Mouse (Mus musculus): Measurements from ENCODE around the gene Akr1c21.
"Not testable (repeated sequence)": the region's sequence is repeated elsewhere in the genome, so short reads cannot be mapped to it uniquely, and the experiment has no call there.

Gene Akr1c21

DNA sequence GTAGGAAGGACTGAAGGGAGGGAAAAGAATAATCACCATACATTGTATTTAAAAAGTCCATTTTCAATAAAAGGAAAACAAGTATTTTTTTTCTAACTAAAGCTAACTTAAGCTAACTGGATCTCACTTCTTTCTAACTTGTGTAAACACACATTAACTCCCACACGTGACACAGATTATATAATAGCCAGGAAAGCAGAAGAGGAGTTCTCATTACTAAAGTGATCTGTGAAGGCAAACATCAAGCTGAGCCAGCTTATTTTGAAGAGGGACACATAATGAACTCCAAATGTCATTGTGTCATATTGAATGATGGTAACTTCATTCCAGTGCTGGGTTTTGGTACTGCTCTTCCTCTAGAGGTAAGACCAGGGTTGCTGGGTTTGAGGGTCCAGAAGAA is at the start of gene Akr1c21:
Gene Akr1c21 (plus strand): TSS at position 205 of the 400 bp plus-strand sequence.
- DNase-seq, result no peak

DNA sequence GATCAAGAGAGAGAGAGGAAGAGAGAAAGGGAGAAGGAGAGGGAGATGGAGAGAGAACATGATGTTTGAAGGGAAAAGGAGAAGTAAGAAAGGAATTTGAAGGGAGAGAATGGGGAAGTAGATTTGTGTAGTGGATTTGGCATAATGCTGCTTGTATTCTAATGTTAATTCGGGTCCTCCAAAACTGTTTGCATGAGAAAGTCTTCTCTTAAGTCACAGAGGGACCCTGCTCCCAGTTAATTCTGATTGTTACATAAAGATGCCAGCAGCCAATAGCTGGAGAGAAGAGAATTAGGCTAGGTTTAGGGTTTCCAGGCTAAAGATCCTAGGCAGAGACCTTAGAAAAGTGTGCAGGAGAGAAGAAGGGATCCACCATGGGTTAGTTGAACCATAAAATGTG is 14.7 kb upstream of the Akr1c21 start:
- DNase-seq, result no peak

DNA sequence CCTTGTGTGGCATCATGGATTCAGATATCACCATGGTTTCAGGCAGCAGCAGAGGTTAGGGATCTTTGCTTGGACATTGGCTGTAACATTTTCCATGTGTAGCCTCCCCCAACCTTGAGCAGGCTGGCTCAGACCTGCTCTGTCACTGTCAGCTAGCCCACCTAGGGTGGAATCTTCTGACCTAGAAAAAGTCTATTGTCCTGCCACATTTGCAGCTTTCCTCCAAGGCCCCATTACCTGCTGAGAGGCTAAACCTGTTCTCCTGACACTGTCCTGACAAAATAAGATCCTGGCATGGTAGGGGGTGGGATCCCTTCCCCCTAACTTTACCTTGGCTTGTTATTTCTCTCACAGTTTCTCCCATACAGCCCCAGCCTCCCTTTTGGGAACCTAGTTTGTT is 13.4 kb upstream of the Akr1c21 start:
- no peak for DNase-seq

DNA sequence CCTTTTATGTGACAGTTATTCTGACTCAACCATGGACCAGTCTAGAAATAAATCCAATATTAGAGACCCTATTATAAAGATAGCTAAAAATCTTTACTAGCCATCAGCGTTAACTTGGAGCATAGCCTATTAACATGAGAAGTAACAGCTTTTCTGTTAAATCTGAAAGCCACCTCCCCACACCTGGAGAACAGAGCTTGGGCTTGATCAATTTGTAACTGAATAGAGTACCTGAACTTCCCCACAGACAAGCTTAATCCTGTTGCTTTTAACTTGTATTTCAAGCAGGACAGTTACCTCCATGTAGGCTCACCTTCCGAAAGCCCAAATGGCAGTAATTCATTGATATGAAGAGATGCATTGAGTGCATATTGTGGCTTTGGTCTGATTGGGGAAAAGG is 7.9 kb upstream of the Akr1c21 start:
- no peak for DNase-seq

DNA sequence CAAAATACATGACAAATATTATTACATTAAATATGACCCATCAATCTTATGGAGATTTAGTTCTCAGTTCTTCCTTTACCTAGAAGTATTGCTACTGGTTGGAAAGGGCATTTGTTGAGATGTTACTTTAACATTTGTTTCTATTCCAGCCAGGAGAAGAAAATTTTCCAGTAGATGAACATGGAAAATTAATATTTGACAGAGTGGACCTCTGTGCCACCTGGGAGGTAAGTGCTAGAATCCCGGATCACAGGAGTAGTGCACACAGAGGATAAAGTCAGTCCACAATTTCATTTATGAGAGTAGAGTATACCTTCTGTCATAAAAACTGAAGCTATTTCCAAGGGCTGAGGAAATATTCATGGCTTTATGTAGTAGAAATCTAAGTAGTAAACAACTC is 3.0 kb downstream of the Akr1c21 start:
- no peak for DNase-seq

DNA sequence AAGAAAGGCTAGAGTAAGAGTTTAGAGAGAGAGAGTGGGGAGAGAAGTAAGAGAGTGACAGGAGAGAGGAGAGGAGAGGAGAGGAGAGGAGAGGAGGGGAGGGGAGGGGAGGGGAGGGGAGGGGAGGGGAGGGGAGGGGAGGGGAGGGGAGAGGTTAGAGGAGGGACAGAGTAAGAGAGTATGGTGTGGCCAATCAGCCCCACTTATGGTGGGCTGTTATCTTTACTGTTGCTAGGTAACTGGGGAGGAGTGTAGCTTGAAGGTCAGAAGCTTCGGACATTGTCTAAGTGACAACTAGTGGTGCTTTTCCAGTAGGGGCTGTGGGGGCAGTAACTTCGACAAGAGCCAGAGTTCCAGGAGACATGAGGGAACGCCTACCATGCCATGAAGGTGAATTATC is 29.6 kb downstream of the Akr1c21 start:
- DNase-seq, result not testable (repeated sequence)

DNA sequence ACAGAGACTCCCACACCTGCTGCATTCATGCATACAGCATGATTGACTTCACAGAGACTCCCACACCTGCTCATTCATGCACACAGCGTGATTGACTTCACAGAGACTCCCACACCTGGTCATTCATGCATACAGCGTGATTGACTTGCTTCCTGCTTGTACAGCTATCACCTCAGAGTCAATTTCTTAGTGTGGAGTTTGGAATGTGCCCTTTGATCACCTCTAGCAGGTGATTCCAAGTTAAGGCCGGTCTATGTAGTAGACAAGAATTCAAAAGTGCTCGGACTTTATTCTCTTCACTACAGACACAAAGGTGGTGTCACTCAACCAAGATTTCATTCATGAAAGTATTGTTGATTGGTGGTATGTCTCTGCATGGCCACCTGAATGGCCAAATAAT is 32.9 kb downstream of the Akr1c21 start:
- no peak for DNase-seq

DNA sequence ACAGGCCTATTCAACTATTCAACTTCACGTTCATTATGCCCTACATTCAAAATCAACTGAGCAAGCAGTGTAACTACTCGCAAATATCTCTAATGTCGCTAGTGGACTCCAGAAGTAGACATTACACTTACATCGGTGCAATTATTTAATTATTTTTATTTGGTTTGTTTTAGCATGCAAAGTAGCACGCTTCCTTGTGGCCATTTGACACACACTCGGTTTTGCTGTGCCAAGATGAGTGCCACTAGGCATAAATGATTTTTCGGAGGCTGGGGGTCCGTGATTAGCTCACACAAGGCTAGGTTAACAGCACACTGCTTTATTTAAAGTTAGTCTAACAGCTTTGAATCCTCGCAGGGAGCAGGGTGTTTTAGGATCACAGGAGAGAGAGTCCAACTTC is 34.7 kb downstream of the Akr1c21 start:
- DNase-seq, result no peak

DNA sequence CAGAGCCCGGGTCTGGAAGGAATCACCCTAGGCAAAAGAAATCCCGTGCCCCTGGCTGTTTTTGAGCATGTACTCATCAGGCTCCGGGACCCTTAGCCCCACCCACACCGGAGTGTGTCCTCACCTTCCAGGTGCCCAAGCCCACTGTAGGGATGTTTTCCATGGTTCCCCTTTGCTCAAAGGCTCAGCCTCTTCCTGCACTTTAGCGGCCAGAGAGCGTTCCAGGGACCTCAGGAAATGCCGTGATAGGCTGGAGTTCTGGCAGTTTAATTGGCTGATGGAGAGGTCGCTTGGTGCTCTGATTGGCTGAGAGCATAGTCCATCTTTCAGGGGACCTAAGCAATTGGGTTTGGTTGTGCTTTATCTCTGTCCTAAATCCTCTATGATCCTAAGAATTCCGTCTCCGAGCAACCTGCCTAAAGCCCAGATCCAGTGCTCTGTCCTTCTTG is 35.1 kb downstream of the Akr1c21 start, which contains the start of gene Akr1e1:
Gene Akr1e1 (minus strand): TSS at position 214 of the 449 bp plus-strand sequence.
- DNase-seq, result peak; percentile 86 to 94

DNA sequence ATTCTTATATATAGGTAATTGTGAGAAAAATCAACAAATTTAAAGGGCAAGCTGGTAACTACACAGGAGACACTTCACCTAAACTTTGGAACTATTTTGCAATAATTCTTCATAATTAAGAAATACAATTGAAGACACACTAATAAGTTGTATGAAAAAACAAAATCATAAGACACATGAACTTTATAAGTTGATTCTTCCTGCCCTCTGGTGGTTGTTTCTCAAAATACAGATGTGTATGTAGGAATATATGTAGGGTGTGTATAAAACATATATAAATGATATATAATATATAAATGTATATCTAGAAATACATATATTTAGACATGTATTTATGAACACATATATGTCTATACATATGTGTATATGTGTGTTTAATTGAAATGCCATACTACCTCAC is 37.0 kb downstream of the Akr1c21 start:
- no peak for DNase-seq

Measured in cerebellum, adult 18-20 months (tissue).